Mouse (Mus musculus): ENCODE measurements around the gene Srp54a. TPM values are rescaled to one million over a fixed set of nuclear protein-coding genes. Genes with fewer than 3 reads are reported as not detected.

Srp54a gene
- polyA plus RNA-seq, 1 experiment, result 28.2 TPM

DNA sequence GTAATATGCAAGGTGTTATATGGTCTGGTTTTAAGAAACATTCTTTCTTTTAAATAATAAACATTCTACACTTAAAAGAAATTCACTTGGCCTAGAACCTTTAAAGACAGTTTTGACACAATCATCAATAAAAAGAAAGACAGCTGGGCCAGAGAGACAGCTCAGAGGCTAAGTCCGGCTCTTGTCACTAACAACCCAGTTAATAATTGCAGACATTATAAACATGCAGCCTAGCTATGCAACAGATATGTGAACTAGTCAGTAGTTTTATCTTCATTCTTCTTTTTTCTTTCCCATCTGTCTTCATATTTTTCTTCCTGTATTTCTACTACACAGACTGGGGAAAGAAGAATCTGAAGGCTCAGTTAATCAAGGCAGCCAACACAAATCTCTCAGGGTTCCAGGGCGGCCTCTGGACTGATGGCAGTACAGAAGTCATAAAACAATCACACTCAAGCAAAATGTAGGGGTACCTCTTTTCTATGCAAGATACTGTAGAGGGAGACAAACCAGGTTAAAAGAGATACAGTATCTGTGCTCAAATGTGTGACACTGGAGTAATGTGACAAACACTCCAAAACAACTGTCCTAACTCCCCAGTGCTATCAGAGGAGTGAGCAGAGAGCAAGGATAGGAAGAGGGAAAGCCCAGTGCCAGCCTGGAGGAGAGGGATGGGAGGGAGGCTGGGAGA is 25.4 kb upstream of the Srp54a start:
- peaks cover 5% of the 10 kb centered on the region for H3K36me3 ChIP-seq (ENCODE audit: control insufficient read depth, insufficient read depth)
- no peak overlapping the region for H3K4me3 ChIP-seq
- H3K27me3 ChIP-seq (ENCODE audit: control insufficient read depth, insufficient read depth, insufficient read length), result no peaks in the 10 kb centered on the region
- no peak overlapping the region for H3ac ChIP-seq (ENCODE audit: control insufficient read depth, insufficient read length)
- H3K4me2 ChIP-seq (ENCODE audit: low read depth), result no peak overlapping the region
- TF ChIP-seq USF1 (IDR thresholded peaks at IDR 0.05; ENCODE audit: low read depth), result no peak
- TF ChIP-seq POLR2A (IDR thresholded peaks at IDR 0.05; ENCODE audit: insufficient read length, low read depth), result no peak
- no peak for TF ChIP-seq TCF12 (IDR thresholded peaks at IDR 0.05; ENCODE audit: insufficient read depth, poor library complexity, severe bottlenecking)
- no peak for TF ChIP-seq SRF (IDR thresholded peaks at IDR 0.05; ENCODE audit: control insufficient read depth, insufficient read length, low read depth)
- no peak for TF ChIP-seq TCF3 (IDR thresholded peaks at IDR 0.05; ENCODE audit: insufficient read length, low read depth)
- TF ChIP-seq MAX (IDR thresholded peaks at IDR 0.05; ENCODE audit: low read depth), result no peak
- no peak for TF ChIP-seq CEBPB (IDR thresholded peaks at IDR 0.05; ENCODE audit: insufficient read depth, poor library complexity, severe bottlenecking)
- TF ChIP-seq MYOG (IDR thresholded peaks at IDR 0.05; ENCODE audit: control insufficient read depth in 1 of 3, insufficient read depth in 1 of 3, insufficient read length in 2 of 3, low read depth in 2 of 3), result no peak
- no peak for TF ChIP-seq E2F4 (IDR thresholded peaks at IDR 0.05; ENCODE audit: insufficient read depth)
- no peak for TF ChIP-seq POLR2AphosphoS2 (IDR thresholded peaks at IDR 0.05; ENCODE audit: insufficient read length, low read depth)
- TF ChIP-seq REST (IDR thresholded peaks at IDR 0.05; ENCODE audit: insufficient read depth, insufficient read length), result no peak
- TF ChIP-seq MYOD1 (IDR thresholded peaks at IDR 0.05; ENCODE audit: control insufficient read depth in 1 of 3, insufficient read length in 2 of 3, low read depth in 2 of 3), result no peak
- no peaks in the 10 kb centered on the region for H3K79me2 ChIP-seq (ENCODE audit: control insufficient read depth, insufficient read depth)

DNA sequence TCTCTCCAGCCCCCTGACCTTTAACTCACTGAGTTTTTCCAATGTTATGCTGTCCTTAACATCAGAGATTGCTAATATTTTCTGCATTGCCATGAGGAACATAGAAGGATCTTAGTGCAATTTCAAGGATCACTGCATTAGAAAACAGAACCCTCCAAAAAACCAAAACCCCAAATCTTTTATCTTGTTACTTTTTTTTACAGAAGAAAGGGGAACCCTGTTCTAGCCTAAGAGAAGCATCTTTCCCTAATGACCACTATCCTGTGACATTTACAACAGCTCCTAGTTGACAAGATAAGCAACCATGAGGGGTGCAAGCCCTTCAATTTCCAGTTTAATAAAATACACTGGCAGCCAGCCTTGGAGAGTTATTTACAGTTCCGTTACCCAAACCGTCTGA is 23.4 kb upstream of the Srp54a start:
- H3K27me3 ChIP-seq (ENCODE audit: control insufficient read depth, insufficient read depth, insufficient read length), result no peaks in the 10 kb centered on the region
- H3ac ChIP-seq (ENCODE audit: control insufficient read depth, insufficient read length), result no peak overlapping the region
- H3K4me3 ChIP-seq, result no peak overlapping the region
- TF ChIP-seq TCF12 (IDR thresholded peaks at IDR 0.05; ENCODE audit: insufficient read depth, poor library complexity, severe bottlenecking), result no peak
- no peak for TF ChIP-seq SRF (IDR thresholded peaks at IDR 0.05; ENCODE audit: control insufficient read depth, insufficient read length, low read depth)
- TF ChIP-seq POLR2AphosphoS2 (IDR thresholded peaks at IDR 0.05; ENCODE audit: insufficient read length, low read depth), result no peak
- TF ChIP-seq E2F4 (IDR thresholded peaks at IDR 0.05; ENCODE audit: insufficient read depth), result no peak
- no peak for TF ChIP-seq REST (IDR thresholded peaks at IDR 0.05; ENCODE audit: insufficient read depth, insufficient read length)
- no peak for TF ChIP-seq TCF3 (IDR thresholded peaks at IDR 0.05; ENCODE audit: insufficient read length, low read depth)
- no peak for TF ChIP-seq POLR2A (IDR thresholded peaks at IDR 0.05; ENCODE audit: insufficient read length, low read depth)
- TF ChIP-seq MYOD1 (IDR thresholded peaks at IDR 0.05; ENCODE audit: control insufficient read depth in 1 of 3, insufficient read length in 2 of 3, low read depth in 2 of 3), result no peak
- H3K79me2 ChIP-seq (ENCODE audit: control insufficient read depth, insufficient read depth), result no peaks in the 10 kb centered on the region
- peaks cover 5% of the 10 kb centered on the region for H3K36me3 ChIP-seq (ENCODE audit: control insufficient read depth, insufficient read depth)
- no peak overlapping the region for H3K4me2 ChIP-seq (ENCODE audit: low read depth)

GRCm38 (mm10) chr12:55058865-55059615 is 21.0 kb upstream of the Srp54a start:
- Histone ChIP-seq H3K4me2 (ENCODE audit: low read depth) (no peak overlapping the region), H3K4me3 (no peak overlapping the region), H3K79me2 (ENCODE audit: control insufficient read depth, insufficient read depth) (no peaks in the 10 kb centered on the region), H3ac (ENCODE audit: control insufficient read depth, insufficient read length) (no peak overlapping the region), H3K27me3 (ENCODE audit: control insufficient read depth, insufficient read depth, insufficient read length) (no peaks in the 10 kb centered on the region), H3K36me3 (ENCODE audit: control insufficient read depth, insufficient read depth) (peaks cover 5% of the 10 kb centered on the region)
- TF ChIP-seq CEBPB (IDR thresholded peaks at IDR 0.05; ENCODE audit: insufficient read depth, poor library complexity, severe bottlenecking) (no peak), E2F4 (IDR thresholded peaks at IDR 0.05; ENCODE audit: insufficient read depth) (no peak), MAX (IDR thresholded peaks at IDR 0.05; ENCODE audit: low read depth) (no peak), POLR2A (IDR thresholded peaks at IDR 0.05; ENCODE audit: insufficient read length, low read depth) (no peak), TCF3 (IDR thresholded peaks at IDR 0.05; ENCODE audit: insufficient read length, low read depth) (no peak), MYOD1 (IDR thresholded peaks at IDR 0.05; ENCODE audit: control insufficient read depth in 1 of 3, insufficient read length in 2 of 3, low read depth in 2 of 3) (no peak), MYOG (IDR thresholded peaks at IDR 0.05; ENCODE audit: control insufficient read depth in 1 of 3, insufficient read depth in 1 of 3, insufficient read length in 2 of 3, low read depth in 2 of 3) (no peak)

GRCm38 (mm10) chr12:55059812-55060211 is 20.2 kb upstream of the Srp54a start:
- no peak for TF ChIP-seq POLR2AphosphoS2 (IDR thresholded peaks at IDR 0.05; ENCODE audit: insufficient read length, low read depth)
- H3ac ChIP-seq (ENCODE audit: control insufficient read depth, insufficient read length), result no peak overlapping the region
- H3K4me3 ChIP-seq, result no peak overlapping the region
- H3K79me2 ChIP-seq (ENCODE audit: control insufficient read depth, insufficient read depth), result no peaks in the 10 kb centered on the region
- H3K4me2 ChIP-seq (ENCODE audit: low read depth), result no peak overlapping the region
- peaks cover 5% of the 10 kb centered on the region for H3K36me3 ChIP-seq (ENCODE audit: control insufficient read depth, insufficient read depth)
- no peaks in the 10 kb centered on the region for H3K27me3 ChIP-seq (ENCODE audit: control insufficient read depth, insufficient read depth, insufficient read length)

DNA sequence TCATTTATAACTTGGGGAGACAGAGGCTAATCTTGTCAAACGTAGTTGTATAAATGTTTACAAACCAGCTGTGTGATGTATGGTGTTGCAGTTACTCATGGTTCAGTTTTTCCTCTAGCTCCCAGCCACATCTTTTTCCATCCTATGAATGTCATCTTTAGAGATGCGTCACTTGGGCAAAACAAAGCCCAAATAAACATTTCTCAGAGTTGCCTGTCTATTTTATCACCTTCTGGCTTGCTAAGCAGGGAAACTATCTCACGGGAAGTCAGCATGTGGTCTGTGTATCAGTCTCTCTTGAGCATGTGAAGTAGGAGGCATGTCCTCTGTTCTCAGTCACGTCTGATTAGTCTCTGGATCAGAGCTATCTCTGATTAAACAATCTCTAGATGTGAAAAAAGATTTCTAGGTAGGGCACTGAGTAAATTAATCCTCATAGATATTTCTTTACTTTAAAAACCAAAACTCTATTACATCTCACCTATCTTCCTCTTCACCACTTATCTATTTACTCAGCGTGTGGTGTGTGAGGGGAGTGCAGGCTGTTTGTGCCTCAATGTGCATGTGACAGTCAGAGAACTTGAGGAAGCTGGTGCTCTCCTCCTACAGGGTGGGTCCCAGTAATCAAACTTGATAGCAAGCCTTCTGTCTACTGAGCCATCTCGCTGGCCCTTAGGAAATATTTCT is 19.7 kb upstream of the Srp54a start:
- H3K27me3 ChIP-seq (ENCODE audit: control insufficient read depth, insufficient read depth, insufficient read length), result no peaks in the 10 kb centered on the region
- H3K79me2 ChIP-seq (ENCODE audit: control insufficient read depth, insufficient read depth), result no peaks in the 10 kb centered on the region
- TF ChIP-seq CEBPB (IDR thresholded peaks at IDR 0.05; ENCODE audit: insufficient read depth, poor library complexity, severe bottlenecking) (no peak), MAX (IDR thresholded peaks at IDR 0.05; ENCODE audit: low read depth) (no peak), REST (IDR thresholded peaks at IDR 0.05; ENCODE audit: insufficient read depth, insufficient read length) (no peak), USF1 (IDR thresholded peaks at IDR 0.05; ENCODE audit: low read depth) (no peak), POLR2AphosphoS2 (IDR thresholded peaks at IDR 0.05; ENCODE audit: insufficient read length, low read depth) (no peak), MYOG (IDR thresholded peaks at IDR 0.05; ENCODE audit: control insufficient read depth in 1 of 3, insufficient read depth in 1 of 3, insufficient read length in 2 of 3, low read depth in 2 of 3) (no peak), MYOD1 (IDR thresholded peaks at IDR 0.05; ENCODE audit: control insufficient read depth in 1 of 3, insufficient read length in 2 of 3, low read depth in 2 of 3) (no peak), SRF (IDR thresholded peaks at IDR 0.05; ENCODE audit: control insufficient read depth, insufficient read length, low read depth) (no peak), E2F4 (IDR thresholded peaks at IDR 0.05; ENCODE audit: insufficient read depth) (no peak), POLR2A (IDR thresholded peaks at IDR 0.05; ENCODE audit: insufficient read length, low read depth) (no peak), TCF12 (IDR thresholded peaks at IDR 0.05; ENCODE audit: insufficient read depth, poor library complexity, severe bottlenecking) (no peak), TCF3 (IDR thresholded peaks at IDR 0.05; ENCODE audit: insufficient read length, low read depth) (no peak)
- H3K4me3 ChIP-seq, result no peak overlapping the region
- H3K4me2 ChIP-seq (ENCODE audit: low read depth), result no peak overlapping the region
- peaks cover 5% of the 10 kb centered on the region for H3K36me3 ChIP-seq (ENCODE audit: control insufficient read depth, insufficient read depth)
- H3ac ChIP-seq (ENCODE audit: control insufficient read depth, insufficient read length), result no peak overlapping the region

Data from myocyte (in vitro differentiated cells).